Mouse (Mus musculus) Patski (cell line): ENCODE data around the gene Set. TPM values are rescaled to one million over a fixed set of nuclear protein-coding genes. Genes with fewer than 3 reads are reported as not detected.
A peak's percentile ranks its signal among the peaks of the same experiment; 100 is the strongest.

Source experiments
- ATAC-seq: fragments of 100-300 bp; one replicate; pipeline ENCODE4 v1.8.0; 2021
- CTCF ChIA-PET: fragments of 350-600 bp; sonication (Branson Sonifier 250); formaldehyde crosslinking; loops from one replicate; lab custom pipeline; 2022; ENCODE audit warnings: inconsistent platforms; lab: Charles Lee
- POLR2A ChIA-PET: fragments of 350-600 bp; sonication (Branson Sonifier 250); formaldehyde crosslinking; loops from one replicate; lab custom pipeline; 2022; ENCODE audit warnings: antibody characterized with exemption, inconsistent platforms; lab: Charles Lee
- DNase-seq: peaks from one replicate; pipeline ENCODE4 v3.0.0-alpha.2; 2011; ENCODE audit warnings: low read depth, low spot score
- H3K27me3 ChIP-seq: fragments of 371-371 bp; one replicate; pipeline ENCODE4 v1.5.1; 2021
- CTCF ChIP-seq: fragments of 100-300 bp; IDR thresholded peaks from one replicate; pipeline ENCODE4 v1.5.1; 2021
- in situ Hi-C: fragments of 300-500 bp; cut with MboI; formaldehyde crosslinking; loops from 3 replicates; pipeline ENCODE4 v1.11.1; 2018; ENCODE audit warnings: low pct_unique_long_range_greater_than_20kb, mixed read lengths
- polyA plus RNA-seq: library from polyadenylated mRNA; unstranded; gene quantifications from one replicate; pipeline ENCODE4 v1.2.3, GENCODE M21; 2021

The Set gene
- polyA plus RNA-seq, 1 experiment from 2014 or later: 288 TPM

DNA sequence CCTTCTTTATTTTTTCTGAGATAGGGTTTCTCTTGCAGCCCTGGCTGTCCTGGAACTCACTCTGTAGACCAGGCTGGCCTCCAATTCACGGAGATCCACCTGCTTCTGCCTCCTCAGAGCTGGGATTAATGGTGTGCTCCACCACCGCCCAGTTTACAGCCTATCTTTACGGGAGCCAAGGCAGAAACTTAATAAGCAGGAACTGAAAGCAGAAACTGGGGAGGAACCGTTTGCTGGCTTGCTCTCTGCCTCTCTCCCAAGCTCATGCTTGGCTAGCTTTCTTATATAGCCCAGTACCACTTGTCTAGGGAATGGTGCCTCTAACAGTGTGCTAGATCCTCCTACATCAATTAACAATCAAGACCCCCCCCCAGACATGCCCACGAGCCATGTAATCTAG, 26.9 kb downstream of the Set start:
- TF ChIP-seq CTCF: no peak
- DNase-seq (no peak), ATAC-seq (no peak)
- ChIA-PET CTCF (no interaction called here), POLR2A (no interaction called here)
- in situ Hi-C loops: no loop called here
- H3K27me3 ChIP-seq: no peaks in the 10 kb centered on the region

DNA sequence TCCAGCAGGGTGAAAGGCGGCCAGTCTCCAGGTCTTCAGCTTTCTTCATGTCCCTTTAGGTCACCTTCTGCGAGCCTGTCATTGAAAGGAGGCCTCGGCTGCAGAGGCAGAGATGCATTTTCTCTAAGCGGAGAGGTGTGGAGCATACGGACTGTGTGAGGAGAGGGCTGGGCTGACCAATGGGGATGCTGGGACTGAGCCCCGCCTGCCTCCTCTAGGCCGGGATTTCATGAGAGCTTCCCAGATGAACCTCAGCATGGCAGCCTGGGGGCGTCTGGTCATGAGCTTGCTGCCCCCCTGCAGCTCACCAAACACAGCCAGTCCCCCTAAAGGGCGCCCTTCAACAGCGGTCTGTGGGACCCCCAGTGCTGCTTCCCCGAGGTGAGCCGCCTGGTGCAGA, 27.5 kb downstream of the Set start:
- in situ Hi-C loops: no loop called here
- H3K27me3 ChIP-seq: no peaks in the 10 kb centered on the region
- CTCF ChIA-PET: no interaction called here
- POLR2A ChIA-PET: no interaction called here
- DNase-seq (no peak), ATAC-seq (no peak)
- no peak for TF ChIP-seq CTCF

GRCm38 (mm10) chr2:30087310-30087709, 30.1 kb downstream of the Set start:
- in situ Hi-C loops: no loop called here
- ChIA-PET POLR2A (no interaction called here), CTCF (interaction anchor here (1.5 kb wide), 1 partner anchor 10 kb away, joined by 5 read pairs; no protein-coding TSS in a partner anchor)
- H3K27me3 ChIP-seq: no peaks in the 10 kb centered on the region
- ATAC-seq: no peak
- DNase-seq: no peak
- no peak for TF ChIP-seq CTCF

- ATAC-seq: no peak
These were observed 34.3 kb downstream of the Set start for GRCm38 (mm10) chr2:30091521-30091920.

GRCm38 (mm10) chr2:30092280-30092918, 35.2 kb downstream of the Set start:
- DNase-seq (no peak), ATAC-seq (no peak)
- in situ Hi-C loops: no loop called here
- TF ChIP-seq CTCF: no peak
- H3K27me3 ChIP-seq: no peaks in the 10 kb centered on the region
- ChIA-PET CTCF (interaction anchor here (0.8 kb wide), 1 partner anchor 14 kb away, joined by 3 read pairs; no protein-coding TSS in a partner anchor), POLR2A (interaction anchor here (0.9 kb wide), 1 partner anchor 11 kb away, joined by 3 read pairs; no protein-coding TSS in a partner anchor)

More at GRCm38 (mm10) chr2:30091521-30091920, 34.3 kb downstream of the Set start:
- CTCF ChIA-PET: no interaction called here
- POLR2A ChIA-PET: no interaction called here
- DNase-seq: no peak
- in situ Hi-C loops: no loop called here
- no peak for TF ChIP-seq CTCF
- H3K27me3 ChIP-seq: no peaks in the 10 kb centered on the region

DNA sequence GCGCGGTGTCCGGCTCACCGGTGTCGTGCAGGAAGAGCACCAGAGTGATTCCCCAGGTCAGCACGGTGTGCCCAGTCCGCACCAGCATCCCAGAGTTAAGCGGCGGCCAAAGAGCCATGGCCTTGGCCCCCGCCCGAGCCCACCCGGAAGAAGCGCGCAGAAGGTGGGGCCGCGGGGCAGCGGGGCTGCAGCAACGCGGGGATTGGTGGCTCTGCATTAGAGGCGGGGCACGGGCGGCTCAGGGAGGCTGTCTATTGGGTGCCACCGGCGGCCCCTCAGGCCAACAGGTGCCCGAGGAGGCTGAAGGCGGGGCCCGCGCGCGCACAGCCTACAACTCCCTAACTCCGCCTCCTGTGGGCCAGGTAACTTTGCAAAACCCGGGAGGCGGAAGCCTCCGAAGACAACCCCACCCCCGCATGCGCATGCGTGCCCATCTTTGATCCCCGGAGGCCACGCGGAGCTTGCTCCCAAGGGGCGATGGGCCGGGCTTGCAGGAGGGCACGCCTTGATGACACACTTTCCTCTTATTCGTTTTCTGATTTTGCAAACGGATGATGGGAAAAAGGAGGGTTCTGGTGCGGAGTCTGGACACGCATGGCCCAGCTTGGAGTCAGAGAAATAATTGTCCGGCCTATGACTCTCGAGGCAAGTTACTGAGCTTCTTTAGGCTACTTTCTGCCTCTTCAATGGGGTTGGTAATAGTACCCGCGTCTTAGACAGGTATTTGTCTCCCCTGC, 36.5 kb downstream of the Set start, which contains the start of gene Zdhhc12:
Gene Zdhhc12 (minus strand): TSS at position 178 of the 737 bp plus-strand sequence.
- in situ Hi-C loops: no loop called here
- TF ChIP-seq CTCF: no peak
- ATAC-seq: peak; percentile 90
- ChIA-PET CTCF (interaction anchor here (1.2 kb wide), 1 partner anchor 16 kb away, joined by 3 read pairs; the partner anchor contains the start of gene Pkn3), POLR2A (interaction anchor here (1.5 kb wide), 1 partner anchor 51 kb away, joined by 4 read pairs; no protein-coding TSS in a partner anchor)
- DNase-seq: peak; percentile 89
- H3K27me3 ChIP-seq: no peaks in the 10 kb centered on the region

- ATAC-seq (no peak), DNase-seq (no peak)
- no peaks in the 10 kb centered on the region for H3K27me3 ChIP-seq
- ChIA-PET CTCF (interaction anchor here (1.2 kb wide), 1 partner anchor 17 kb away, joined by 3 read pairs; the partner anchor contains the start of gene Pkn3), POLR2A (interaction anchor here (1.5 kb wide), 1 partner anchor 52 kb away, joined by 4 read pairs; no protein-coding TSS in a partner anchor)
- no peak for TF ChIP-seq CTCF
- in situ Hi-C loops: no loop called here
These were observed 37.0 kb downstream of the Set start for GRCm38 (mm10) chr2:30094208-30094588.

GRCm38 (mm10) chr2:30095882-30096527, 38.8 kb downstream of the Set start:
- H3K27me3 ChIP-seq: no peaks in the 10 kb centered on the region
- POLR2A ChIA-PET: no interaction called here
- DNase-seq (no peak), ATAC-seq (no peak)
- TF ChIP-seq CTCF: no peak
- CTCF ChIA-PET: no interaction called here
- in situ Hi-C loops: loop anchor here (5.0 kb wide), 1 partner anchor 49 kb away; the partner anchor contains the start of gene Wdr34

DNA sequence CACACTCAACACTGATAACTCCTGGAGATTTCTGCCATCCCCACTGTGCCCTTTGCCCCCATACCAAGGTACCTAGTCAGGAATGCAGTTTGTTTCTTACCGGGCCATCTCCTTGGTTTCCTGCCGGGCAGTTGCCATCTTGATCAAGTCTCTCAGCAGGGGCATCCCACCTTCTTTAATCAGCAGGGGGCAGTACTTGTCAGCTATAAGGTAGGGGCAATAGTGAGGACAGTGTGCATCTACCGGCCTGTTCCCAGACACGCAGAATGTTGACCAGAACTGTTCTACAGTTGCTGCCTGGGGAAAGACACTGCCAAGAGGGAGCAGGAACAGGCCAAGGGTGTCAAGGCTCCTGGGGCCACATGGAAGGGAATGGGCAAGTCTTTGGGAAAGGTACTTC, 43.0 kb downstream of the Set start:
- ATAC-seq (no peak), DNase-seq (no peak)
- H3K27me3 ChIP-seq: no peaks in the 10 kb centered on the region
- in situ Hi-C loops: no loop called here
- ChIA-PET POLR2A (no interaction called here), CTCF (no interaction called here)
- TF ChIP-seq CTCF: no peak

DNA sequence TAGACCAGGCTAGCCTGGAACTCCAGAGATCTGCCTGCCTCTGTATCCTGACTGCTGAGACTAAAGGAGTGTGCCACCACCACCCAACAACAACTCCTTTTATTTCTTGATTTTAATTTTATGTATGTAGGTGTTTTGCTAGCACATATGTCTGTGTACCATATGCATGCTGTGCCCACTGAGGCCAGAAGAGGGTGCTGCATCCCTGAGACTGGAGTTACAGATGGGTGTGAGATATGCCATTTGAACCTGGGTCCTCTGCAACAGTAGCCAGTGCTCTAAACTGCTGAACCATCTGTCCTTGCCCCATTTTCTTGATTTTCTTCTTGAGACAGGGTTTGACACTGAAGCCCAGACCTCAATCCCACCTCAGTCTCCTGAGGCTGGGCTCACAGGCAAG, 49.2 kb downstream of the Set start:
- ATAC-seq (no peak), DNase-seq (no peak)
- CTCF ChIA-PET: interaction anchor here (0.8 to 1.7 kb wide), 3 partner anchors 13 to 56 kb away, joined by 3 to 9 read pairs (median 4); no protein-coding TSS in a partner anchor
- POLR2A ChIA-PET: no interaction called here
- no peaks in the 10 kb centered on the region for H3K27me3 ChIP-seq
- in situ Hi-C loops: no loop called here
- TF ChIP-seq CTCF: no peak
